Comparison of ENCODE assay signal across 22 mouse cellular contexts in genomic region chrX:101157488-101157887, GRCm38 (mm10).
A peak's percentile ranks its signal among the peaks of the same experiment; 100 is the strongest.
DNase-seq lines count a peak whose midpoint lies in the region; ATAC-seq and TF ChIP-seq lines count a peak whose summit lies in the region.
"Had no signal": no experiment of that assay in that cellular context is flagged by ENCODE, and none has a peak within 500 bp of the region (broad histone marks: within the 10 kb centered on the region; RNA-seq: fewer than 3 reads in every experiment).

No protein-coding gene starts in this region.

- no peak for TF ChIP-seq POLR2A in lung, adult 2 months (IDR thresholded peaks at IDR 0.05; ENCODE audit: borderline replicate concordance, extremely low read depth, low read depth, low read length)

- no peaks in the 10 kb centered on the region for H3K36me3 ChIP-seq in liver, embryonic 11.5 days (ENCODE audit: control insufficient read depth, insufficient read depth, low read length)
- H3K36me3 ChIP-seq: forebrain, embryonic 12.5 days; heart, embryonic 15.5 days; limb, embryonic 12.5 days; midbrain, embryonic 10.5 days; stomach, embryonic 15.5 days had no signal

- no peak for ATAC-seq in liver, embryonic 11.5 days (replicated peaks; ENCODE audit: low FRiP score)
- ATAC-seq: CD4-positive, CD25-positive, alpha-beta regulatory T cell, adult 4 months; hindbrain, embryonic 16.5 days; intestine, embryonic 16.5 days; midbrain, embryonic 16.5 days had no signal

- no peak for TF ChIP-seq CTCF in lung, adult 2 months (IDR thresholded peaks at IDR 0.05; ENCODE audit: insufficient read depth, low read length)

- H3K4me3 ChIP-seq in lung, adult 2 months (replicated peaks; ENCODE audit: extremely low read depth, low read depth, low read length), result no peak overlapping the region
- no peak overlapping the region for H3K4me3 ChIP-seq in liver, embryonic 11.5 days (ENCODE audit: low read depth, low read length)
- H3K4me3 ChIP-seq: forebrain, embryonic 12.5 days; heart, embryonic 15.5 days; limb, embryonic 12.5 days; midbrain, embryonic 10.5 days; stomach, embryonic 15.5 days had no signal

- 0 out of 2 replicates have a peak, but pooled peaks cover 2% of the 10 kb centered on the region for H3K27me3 ChIP-seq in liver, embryonic 11.5 days (replicated peaks; ENCODE audit: control insufficient read depth, insufficient read depth, low read length)
- H3K27me3 ChIP-seq: heart, embryonic 15.5 days; stomach, embryonic 15.5 days had no signal

- intact Hi-C loops in left cerebral cortex, postnatal 36 days (cut with DNase I), result no loop called here

- no peak overlapping the region for H3K9ac ChIP-seq in liver, embryonic 11.5 days (ENCODE audit: low read depth, low read length)
- H3K9ac ChIP-seq: forebrain, embryonic 12.5 days; heart, embryonic 15.5 days; limb, embryonic 12.5 days; liver, embryonic 14.5 days; stomach, embryonic 15.5 days had no signal

- H3K4me1 ChIP-seq in lung, adult 2 months (ENCODE audit: control insufficient read depth, insufficient read depth, low read length), result no peaks in the 10 kb centered on the region
- H3K4me1 ChIP-seq in liver, embryonic 11.5 days (replicated peaks; ENCODE audit: control insufficient read depth, insufficient read depth, low read length), result no peaks in the 10 kb centered on the region
- H3K4me1 ChIP-seq: heart, embryonic 15.5 days; limb, embryonic 12.5 days; stomach, embryonic 15.5 days had no signal

- H3K4me2 ChIP-seq in liver, embryonic 11.5 days, result no peak overlapping the region
- H3K4me2 ChIP-seq: forebrain, embryonic 12.5 days; heart, embryonic 15.5 days; limb, embryonic 12.5 days; stomach, embryonic 15.5 days had no signal

- H3K27ac ChIP-seq in liver, embryonic 11.5 days (ENCODE audit: low read depth, low read length), result no peak overlapping the region
- H3K27ac ChIP-seq: forebrain, embryonic 12.5 days; heart, embryonic 15.5 days; limb, embryonic 12.5 days; liver, embryonic 14.5 days; midbrain, embryonic 10.5 days; stomach, embryonic 15.5 days had no signal

- no peaks in the 10 kb centered on the region for H3K9me3 ChIP-seq in liver, embryonic 11.5 days (ENCODE audit: control insufficient read depth, low read length)
- H3K9me3 ChIP-seq: forebrain, embryonic 12.5 days; heart, embryonic 15.5 days; limb, embryonic 12.5 days; midbrain, embryonic 10.5 days; stomach, embryonic 15.5 days had no signal

- WGBS in lung, adult 2 months, result 75% methylated on average over 2 of the region's 2 CpGs
- 84% methylated on average over 2 of the region's 2 CpGs for WGBS in liver, embryonic 11.5 days

- DNase-seq in lung, postnatal 14 days, result peak; percentile 0
- no peak for DNase-seq in lung, adult 2 months
- peak; percentile 65 for DNase-seq in NIH3T3 (ENCODE audit: low read depth)
- DNase-seq in fibroblast of lung, adult 2 months (ENCODE audit: low read depth), result peak; percentile 25
- DNase-seq in yolk sac, embryonic 10.5 days (ENCODE audit: low spot score), result peak; percentile 66
- DNase-seq in left cerebral cortex, postnatal 36 days (ENCODE audit: low spot score in 2 of 2), result no peak
- DNase-seq in liver, embryonic 11.5 days (ENCODE audit: low spot score), result no peak
- DNase-seq: cerebellum, adult 18-20 months; cerebellum, postnatal 14 days; gastrocnemius, postnatal 36 days; kidney, postnatal 10 days; thymus, postnatal 25 days had no signal

Comparison
In these comparisons a context has a peak if more than half of its experiments do, and no peak if none do; other contexts are left out.
1. DNase-seq: peak in lung, postnatal 14 days (single experiment), NIH3T3 (single experiment), fibroblast of lung, adult 2 months (single experiment) and yolk sac, embryonic 10.5 days (single experiment); none in lung, adult 2 months (single experiment), left cerebral cortex, postnatal 36 days (0 of 2) and liver, embryonic 11.5 days (single experiment).